Mouse (Mus musculus): ENCODE measurements around the gene Jpt2.
"Not testable (repeated sequence)": the region's sequence is repeated elsewhere in the genome, so short reads cannot be mapped to it uniquely, and the experiment has no call there.

Gene Jpt2

DNA sequence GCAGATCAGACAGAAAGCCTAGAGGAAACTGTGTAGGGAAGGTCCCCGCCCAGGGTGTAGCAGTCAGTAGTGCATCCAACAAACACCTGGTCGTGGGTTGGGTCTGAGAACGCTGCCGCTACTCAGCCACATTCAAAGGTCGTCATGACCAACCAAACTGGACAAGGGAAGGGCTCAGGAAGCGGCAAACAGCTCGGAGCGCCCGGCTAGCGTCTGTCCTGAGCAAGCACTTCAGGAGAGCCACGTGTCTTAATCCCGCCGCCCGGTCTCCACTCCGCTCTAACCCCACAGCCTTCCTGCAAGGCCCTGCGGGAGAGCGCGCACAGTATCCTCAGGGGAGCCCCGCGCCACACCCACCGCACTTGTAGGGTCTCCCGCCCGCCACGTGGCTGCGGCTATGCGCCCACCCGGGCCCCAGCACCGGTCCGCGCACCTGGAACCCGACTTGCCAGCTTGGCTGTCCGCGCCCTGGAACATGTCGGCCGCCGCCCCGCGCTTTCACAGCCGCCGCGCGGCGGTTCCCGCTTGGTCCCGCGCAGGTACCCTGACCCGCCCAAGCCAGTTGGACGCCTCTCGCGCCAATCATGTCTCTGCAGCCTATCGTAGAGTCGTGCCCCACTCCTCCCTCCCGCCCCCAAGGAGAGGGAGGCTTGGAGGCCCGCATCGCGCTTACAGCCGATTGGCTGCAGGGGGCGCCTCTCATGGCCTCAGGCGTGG, at the start of gene Jpt2:
TSS of gene Jpt2 (minus strand) at position 555 of the 717 bp plus-strand sequence.
- DNase-seq, result peak; percentile 99

DNA sequence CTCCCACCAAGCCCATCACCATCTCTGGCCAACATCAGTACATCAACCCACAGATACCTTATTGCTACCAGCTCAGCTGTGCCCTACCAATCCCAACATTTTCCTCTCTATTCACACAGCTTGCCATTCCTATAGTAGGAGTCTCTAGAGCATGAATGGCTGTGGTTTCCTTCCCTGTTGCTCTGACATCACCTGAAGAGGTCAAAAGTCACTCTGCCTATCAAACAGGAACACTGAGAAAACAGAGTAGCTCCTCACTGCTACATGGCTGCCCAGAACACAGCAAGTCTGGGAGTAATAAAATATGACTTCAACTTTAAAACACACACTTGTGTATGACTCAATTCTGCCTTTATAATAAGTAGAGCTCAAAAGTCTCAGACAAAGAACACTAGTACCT, 47.0 kb upstream of the Jpt2 start:
- no peak for DNase-seq

- DNase-seq, result no peak
Observed at GRCm38 (mm10) chr17:25005102-25005501, 44.6 kb upstream of the Jpt2 start.

DNA sequence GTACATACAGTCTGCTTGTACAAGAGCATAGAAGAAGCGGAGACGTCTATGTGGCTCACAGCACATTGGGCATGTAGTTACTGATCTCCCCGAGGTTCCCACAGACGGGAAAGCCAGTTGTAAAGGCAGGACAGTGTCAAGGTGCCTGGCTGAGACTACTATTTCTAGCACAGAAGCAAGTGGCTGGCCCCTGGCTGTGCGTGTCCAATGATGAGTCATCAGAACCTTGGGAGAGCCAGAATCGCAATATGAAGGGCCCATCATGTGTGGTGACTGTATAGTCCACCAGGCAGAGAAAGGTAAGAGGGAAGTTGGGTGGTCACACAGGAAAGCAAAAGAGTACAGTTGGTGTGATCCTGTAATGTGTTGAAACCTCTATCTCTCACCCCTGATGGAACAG, 34.2 kb upstream of the Jpt2 start:
- DNase-seq, result no peak

DNA sequence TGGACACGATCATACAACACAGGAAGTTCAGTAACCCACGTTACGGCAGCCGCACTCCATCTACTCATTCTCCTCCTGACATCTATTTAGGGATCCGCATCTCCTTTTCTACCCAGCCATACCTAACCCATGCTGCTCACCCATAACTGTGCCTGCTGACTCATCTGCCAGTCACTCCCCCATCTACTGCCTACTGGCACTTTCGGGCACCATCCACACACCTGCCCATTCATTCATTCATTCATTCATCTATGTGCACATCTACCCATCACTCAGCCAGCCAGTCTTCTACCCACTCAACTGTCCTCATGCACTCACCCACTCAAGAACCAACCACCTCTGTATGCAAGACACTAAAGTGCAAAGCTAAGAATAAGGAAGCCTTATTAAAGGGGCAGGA, 26.7 kb upstream of the Jpt2 start:
- DNase-seq, result no peak

- peak; percentile 4 for DNase-seq
Observed at GRCm38 (mm10) chr17:24960852-24961715, 595 bp upstream of the Jpt2 start.

GRCm38 (mm10) chr17:24959371-24959770, 1.1 kb downstream of the Jpt2 start:
- no peak for DNase-seq

DNA sequence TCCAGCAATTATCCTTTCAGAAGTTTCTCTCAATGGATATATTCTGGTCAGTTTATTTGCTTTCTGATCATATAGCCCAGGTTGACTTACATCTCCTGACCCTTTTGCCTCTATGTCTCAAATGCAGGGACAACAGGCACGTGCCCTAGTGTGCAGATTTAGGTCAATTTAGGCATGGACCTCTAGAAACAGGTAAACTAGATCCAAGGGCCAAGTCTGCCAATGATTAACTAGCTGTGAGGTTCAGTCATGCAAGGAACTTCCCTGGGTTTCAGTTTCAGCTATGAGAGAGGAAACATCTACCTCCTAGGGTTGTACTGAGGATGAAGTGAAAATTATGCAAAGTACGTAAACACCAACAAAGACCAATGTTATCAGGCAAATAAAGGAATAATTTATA, 7.2 kb downstream of the Jpt2 start:
- no peak for DNase-seq

DNA sequence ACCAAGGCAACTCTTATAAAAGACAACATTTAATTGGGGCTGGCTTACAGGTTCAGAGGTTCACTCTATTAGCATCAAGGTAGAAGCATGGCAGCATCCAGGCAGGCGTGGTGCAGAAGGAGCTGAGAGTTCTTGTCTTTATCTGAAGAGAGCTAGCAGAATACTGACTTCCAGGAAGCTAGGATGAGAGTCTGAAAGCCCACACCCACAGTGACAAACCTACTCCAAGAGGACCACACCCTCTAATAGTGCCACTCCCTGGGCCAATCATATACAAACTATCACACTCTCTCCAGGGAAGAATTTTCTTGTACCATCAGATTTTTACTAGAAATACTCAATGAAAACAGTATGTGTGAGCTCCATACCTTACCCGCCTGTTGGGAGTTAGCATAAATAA, 9.8 kb downstream of the Jpt2 start:
- DNase-seq, result no peak

DNA sequence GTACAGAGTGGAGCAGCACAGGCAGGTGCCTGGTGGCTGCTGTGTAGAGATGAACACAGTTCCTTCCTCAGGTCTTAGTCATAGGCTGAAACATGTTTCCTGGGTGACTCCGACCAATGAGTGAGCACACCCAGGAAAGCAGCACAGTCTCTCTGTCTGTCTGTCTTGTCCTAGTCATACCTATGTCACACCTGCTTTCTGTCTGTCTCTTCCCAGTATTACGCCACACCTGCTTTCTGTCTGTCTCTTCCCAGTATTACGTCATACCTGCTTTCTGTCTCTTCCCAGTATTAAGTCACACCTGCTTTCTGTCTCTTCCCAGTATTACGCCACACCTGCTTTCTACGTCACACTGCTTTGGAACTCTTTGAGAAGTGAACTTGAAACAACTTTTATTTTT, 12.3 kb downstream of the Jpt2 start:
- no peak for DNase-seq

DNA sequence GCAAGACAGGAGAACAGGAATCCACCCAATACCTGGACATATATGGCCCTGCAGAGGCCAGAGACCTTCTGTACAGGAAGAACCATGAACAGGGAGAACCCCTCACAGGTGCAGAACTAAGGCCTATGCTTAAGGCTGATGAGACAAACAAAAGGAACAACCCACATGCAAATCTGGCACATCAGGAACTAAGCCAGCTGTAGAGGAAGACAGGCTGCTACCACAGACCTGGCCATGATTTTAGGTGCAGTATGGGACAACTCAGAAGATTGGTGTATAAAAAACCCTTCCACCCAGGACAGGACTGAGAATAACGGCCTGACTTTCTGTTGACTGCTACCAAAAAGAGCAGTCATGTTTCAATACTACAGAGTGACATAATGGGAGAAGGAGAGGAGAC, 16.9 kb downstream of the Jpt2 start:
- not testable (repeated sequence) for DNase-seq

GRCm38 (mm10) chr17:24943036-24943435, 17.5 kb downstream of the Jpt2 start:
- no peak for DNase-seq

DNA sequence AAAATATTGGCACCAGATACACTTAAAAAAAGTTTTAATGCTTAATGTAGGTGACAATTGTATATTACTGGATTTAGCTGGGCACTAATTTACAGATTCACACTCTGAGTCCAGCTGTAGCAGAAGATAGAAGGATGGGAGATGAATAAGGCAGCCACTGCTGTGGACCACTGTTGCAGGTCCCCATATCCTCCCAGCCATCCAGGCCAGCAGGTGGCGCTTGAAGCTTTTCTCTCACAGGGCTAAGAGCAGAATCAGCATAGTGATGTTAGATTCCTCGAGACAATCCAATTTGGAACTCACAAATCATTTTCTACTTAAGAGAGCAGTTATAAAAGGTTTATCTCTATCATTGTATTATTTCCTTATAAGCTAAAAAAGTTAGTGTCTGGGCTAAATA, 18.0 kb downstream of the Jpt2 start:
- not testable (repeated sequence) for DNase-seq

GRCm38 (mm10) chr17:24937266-24937665, 23.2 kb downstream of the Jpt2 start:
- no peak for DNase-seq

DNA sequence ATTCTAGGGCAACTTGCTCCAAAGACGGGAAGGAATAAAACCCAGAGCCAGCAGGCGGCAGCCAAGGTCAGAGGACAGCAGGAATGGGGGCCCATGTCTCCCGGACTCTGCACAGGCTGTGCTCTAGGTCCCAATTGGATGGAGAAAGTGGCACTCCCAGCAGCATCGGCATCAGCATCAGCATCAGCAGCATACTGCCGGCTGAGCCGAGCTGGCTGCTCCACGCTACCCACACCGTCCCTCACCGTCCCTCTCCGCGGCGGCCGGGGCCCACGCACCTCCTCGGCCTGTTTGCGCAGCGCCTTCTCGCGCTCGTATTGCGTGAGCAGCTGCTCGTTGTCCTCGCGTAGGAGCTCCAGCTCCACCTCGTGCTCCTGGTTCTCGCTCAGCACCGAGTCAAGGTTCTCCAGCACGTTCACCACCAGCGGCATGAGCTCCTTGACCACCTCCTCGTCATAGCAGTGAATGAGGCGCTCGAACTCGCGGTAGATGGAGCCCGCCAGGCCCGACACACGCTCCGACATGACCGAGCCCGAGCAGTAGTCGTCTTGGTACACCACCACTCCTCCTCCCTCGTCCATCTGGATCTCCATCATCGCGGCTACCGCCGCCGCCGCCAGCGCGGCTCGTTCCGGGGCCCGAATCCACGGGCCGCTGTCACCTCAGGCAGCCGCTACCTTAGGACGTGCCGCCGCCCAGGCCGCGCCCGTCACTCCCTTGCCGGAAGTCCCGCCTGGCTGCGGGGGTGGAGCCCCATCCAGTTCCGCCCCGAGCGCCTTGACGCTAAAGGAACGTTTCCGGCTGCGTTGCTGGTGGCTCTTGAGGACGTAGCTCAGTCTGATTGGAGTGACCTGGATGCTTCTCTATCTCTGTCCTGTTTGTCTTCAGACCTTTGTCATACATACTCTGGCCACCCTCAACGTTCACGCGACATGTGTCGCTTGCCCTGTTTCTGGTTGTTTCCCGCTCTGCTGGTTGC, 23.9 kb downstream of the Jpt2 start, which contains the start of gene Mapk8ip3:
TSS of gene Mapk8ip3 (minus strand) at position 719 of the 979 bp plus-strand sequence.
- DNase-seq, result peak; percentile 97

GRCm38 (mm10) chr17:24935666-24936065, 24.8 kb downstream of the Jpt2 start:
- DNase-seq, result no peak

DNA sequence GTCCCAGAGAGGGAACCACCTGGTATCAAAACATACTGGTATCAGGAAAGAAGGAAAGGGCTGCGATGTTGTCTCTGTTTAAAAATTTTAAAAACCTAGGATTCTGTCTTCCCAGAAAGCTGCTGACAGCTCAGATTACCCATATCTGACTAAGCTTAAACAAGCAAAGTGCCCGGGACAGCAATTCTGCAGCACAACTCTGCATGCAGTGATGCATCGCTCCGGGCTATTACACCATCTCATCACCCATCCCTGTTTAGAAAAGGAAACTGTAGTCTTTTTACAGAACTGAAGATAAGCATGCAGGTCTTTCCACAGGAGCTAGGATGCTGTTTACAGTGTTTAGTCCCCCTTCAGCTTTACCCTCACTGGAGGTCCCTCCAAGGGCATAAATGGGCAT, 25.6 kb downstream of the Jpt2 start:
- DNase-seq, result no peak

DNA sequence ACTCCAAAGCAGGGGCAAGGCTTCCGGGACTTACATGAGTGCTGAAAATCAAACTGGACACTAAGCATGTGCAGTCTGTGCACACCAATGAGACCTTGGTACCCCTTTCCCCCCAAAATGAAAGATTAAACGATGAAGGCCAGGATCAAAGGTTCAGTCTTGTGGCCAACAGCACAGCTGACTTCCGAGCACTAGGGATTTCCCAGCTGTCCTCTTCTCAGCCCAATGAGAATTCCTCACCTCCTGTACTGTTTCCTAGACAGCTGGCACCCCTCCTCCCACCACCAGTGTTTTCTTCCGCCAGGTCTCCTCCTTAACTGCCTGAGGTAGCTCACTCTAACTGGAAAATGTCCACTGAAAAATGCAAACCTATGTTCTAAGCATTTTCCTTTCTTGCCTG, 27.3 kb downstream of the Jpt2 start:
- no peak for DNase-seq

GRCm38 (mm10) chr17:24932431-24932830, 28.1 kb downstream of the Jpt2 start:
- no peak for DNase-seq

GRCm38 (mm10) chr17:24929506-24929905, 31.0 kb downstream of the Jpt2 start:
- DNase-seq, result no peak

GRCm38 (mm10) chr17:24923246-24923645, 37.2 kb downstream of the Jpt2 start:
- no peak for DNase-seq

- DNase-seq, result no peak
Observed at GRCm38 (mm10) chr17:24913984-24914383, 46.5 kb downstream of the Jpt2 start.

DNA sequence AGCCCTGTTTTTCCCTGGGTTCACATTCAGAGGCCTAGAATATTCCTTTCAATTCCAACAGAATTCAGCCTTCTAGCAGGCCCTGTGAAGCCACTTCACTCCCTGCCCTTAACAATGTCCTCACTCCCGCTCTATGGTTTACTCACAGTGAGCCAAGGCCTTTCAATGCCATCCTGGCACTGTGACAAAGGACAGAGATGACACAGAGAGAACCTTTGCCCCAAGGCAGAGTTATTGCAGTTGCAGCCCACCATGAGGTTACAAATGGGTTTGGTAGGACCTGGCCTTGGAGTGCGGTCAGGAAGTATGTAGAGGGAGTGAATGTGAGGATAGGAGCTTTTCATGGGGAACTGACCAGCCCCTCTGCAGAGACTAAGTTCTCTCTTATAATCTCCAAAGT, 52.9 kb downstream of the Jpt2 start:
- no peak for DNase-seq

All from embryo, embryonic 11 days (tissue).